Mouse (Mus musculus) forebrain, embryonic 15.5 days (tissue): Measurements from ENCODE around the gene BC048562. TPM values are rescaled to one million over a fixed set of nuclear protein-coding genes. Genes with fewer than 3 reads are reported as not detected.

Source experiments
- ATAC-seq: fragments of 200-750 bp; cut with Nextera tagmentation; replicated peaks from 2 replicates; pipeline ENCODE4 v1.8.0; 2017; ENCODE audit warnings: mild to moderate bottlenecking, moderate TSS enrichment, moderate library complexity
- H3K27ac ChIP-seq: fragments of 300-500 bp; sonication (generic); replicated peaks from 2 replicates; pipeline ENCODE4 v1.5.1; 2015; ENCODE audit warnings: mild to moderate bottlenecking, inconsistent platforms
- H3K27me3 ChIP-seq: fragments of 300-500 bp; sonication (generic); 2 replicates; pipeline ENCODE4 v1.6.1; 2015; ENCODE audit warnings: inconsistent platforms
- H3K36me3 ChIP-seq: fragments of 300-500 bp; sonication (generic); 2 replicates; pipeline ENCODE4 v1.6.1; 2015; ENCODE audit warnings: mild to moderate bottlenecking, inconsistent platforms
- H3K4me1 ChIP-seq: fragments of 300-500 bp; sonication (generic); 2 replicates; pipeline ENCODE4 v1.6.1; 2015; ENCODE audit warnings: inconsistent platforms
- H3K4me2 ChIP-seq: fragments of 300-500 bp; sonication (generic); replicated peaks from 2 replicates; pipeline ENCODE4 v1.6.1; 2015; ENCODE audit warnings: mild to moderate bottlenecking, inconsistent platforms
- H3K4me3 ChIP-seq: fragments of 300-500 bp; sonication (generic); 2 replicates; pipeline ENCODE4 v1.5.1; 2015; ENCODE audit warnings: mild to moderate bottlenecking, inconsistent platforms
- H3K9ac ChIP-seq: fragments of 300-500 bp; sonication (generic); replicated peaks from 2 replicates; pipeline ENCODE4 v1.6.1; 2015; ENCODE audit warnings: mild to moderate bottlenecking, inconsistent platforms
- H3K9me3 ChIP-seq: fragments of 300-500 bp; sonication (generic); 2 replicates; pipeline ENCODE4 v1.6.1; 2016; ENCODE audit warnings: inconsistent platforms
- WGBS: fragments of 180-500 bp; shearing (Covaris S2); methylation state at CpG from one replicate; pipeline ENCODE4 v1.1.7; 2015; ENCODE audit warnings: mixed read lengths; 5-methylcytosine and 5-hydroxymethylcytosine counted together
- polyA plus RNA-seq: library from polyadenylated mRNA; unstranded; fragments of >200 nt; fragmentation: Nextera tagmentation; extraction: Ambion mirVana; gene quantifications from 2 replicates; pipeline ENCODE4 v1.2.1, GENCODE M21; 2015

Gene BC048562
- polyA plus RNA-seq, 1 experiment from 2014 or later: not detected

DNA sequence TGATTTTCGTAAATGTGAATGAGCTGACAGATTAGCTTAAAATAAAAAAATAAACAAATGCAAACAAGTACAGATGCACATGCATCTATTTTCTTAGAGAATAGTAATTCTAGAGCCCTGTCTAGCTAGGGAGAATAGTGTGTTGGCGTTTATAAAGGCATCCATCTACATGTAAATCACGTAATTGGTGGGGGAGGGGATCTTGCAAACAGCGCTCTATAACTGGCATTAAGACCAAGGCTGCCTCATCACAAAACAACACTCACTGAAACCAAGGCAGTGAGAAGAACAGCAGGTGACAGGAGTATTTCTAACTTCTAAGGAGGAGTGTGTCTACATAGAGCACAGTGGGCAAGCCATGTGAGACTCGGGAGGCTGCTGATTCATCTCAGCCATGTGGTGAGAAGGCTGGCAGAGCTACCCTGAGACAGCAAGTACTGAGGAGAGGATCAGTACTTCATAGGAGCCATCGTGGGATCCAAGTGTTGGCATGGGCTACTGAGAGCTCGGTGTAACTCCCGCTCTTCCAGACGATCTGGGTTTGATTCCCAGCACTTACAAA is 24.8 kb upstream of the BC048562 start:
- 65% methylated on average over 9 of the region's 9 CpGs for WGBS
- Histone ChIP-seq H3K27ac (no peak overlapping the region), H3K27me3 (no peaks in the 10 kb centered on the region), H3K4me1 (peaks cover 9% of the 10 kb centered on the region; the same call in 1 of the 2 replicates), H3K9ac (no peak overlapping the region), H3K4me2 (no peak overlapping the region), H3K9me3 (no peaks in the 10 kb centered on the region), H3K4me3 (no peak overlapping the region), H3K36me3 (no peaks in the 10 kb centered on the region)
- no peak for ATAC-seq

DNA sequence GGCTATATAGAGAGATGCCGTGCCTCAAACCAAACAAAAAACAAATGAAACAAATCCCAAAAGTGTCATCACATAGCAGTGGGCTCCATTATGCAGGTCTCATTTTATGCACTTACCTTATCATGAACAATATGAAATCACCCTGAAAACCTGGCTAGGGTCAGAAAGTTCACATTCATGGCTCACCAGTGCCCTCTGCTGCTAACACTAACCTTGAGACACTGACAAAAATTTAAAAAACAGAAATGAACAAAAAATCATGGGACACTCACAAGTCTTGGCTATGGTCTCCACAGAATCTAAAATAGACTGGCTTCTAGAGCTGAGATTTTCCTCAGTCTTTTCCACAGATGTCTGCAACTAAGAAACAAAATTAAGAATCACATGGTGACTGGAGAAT is 24.1 kb upstream of the BC048562 start:
- Histone ChIP-seq H3K9ac (no peak overlapping the region), H3K36me3 (no peaks in the 10 kb centered on the region), H3K9me3 (no peaks in the 10 kb centered on the region), H3K4me1 (peaks cover 9% of the 10 kb centered on the region; the same call in 1 of the 2 replicates), H3K27ac (no peak overlapping the region), H3K4me2 (no peak overlapping the region), H3K4me3 (no peak overlapping the region), H3K27me3 (no peaks in the 10 kb centered on the region)
- WGBS: 75% methylated on average over 1 of the region's 1 CpGs
- no peak for ATAC-seq

- Histone ChIP-seq H3K27me3 (no peaks in the 10 kb centered on the region), H3K36me3 (no peaks in the 10 kb centered on the region), H3K9me3 (no peaks in the 10 kb centered on the region), H3K4me2 (no peak within 1 kb of the TSS), H3K27ac (no peak within 1 kb of the TSS), H3K4me3 (no peak within 1 kb of the TSS), H3K9ac (no peak within 1 kb of the TSS), H3K4me1 (peaks cover 5% of the 10 kb centered on the region; the same call in 1 of the 2 replicates)
- ATAC-seq: no peak
Observed at GRCm38 (mm10) chr9:108428384-108428783, 7.9 kb upstream of the BC048562 start, which contains the start of gene Ccdc36. TSS of gene Ccdc36 (minus strand) at chr9:108428484.

DNA sequence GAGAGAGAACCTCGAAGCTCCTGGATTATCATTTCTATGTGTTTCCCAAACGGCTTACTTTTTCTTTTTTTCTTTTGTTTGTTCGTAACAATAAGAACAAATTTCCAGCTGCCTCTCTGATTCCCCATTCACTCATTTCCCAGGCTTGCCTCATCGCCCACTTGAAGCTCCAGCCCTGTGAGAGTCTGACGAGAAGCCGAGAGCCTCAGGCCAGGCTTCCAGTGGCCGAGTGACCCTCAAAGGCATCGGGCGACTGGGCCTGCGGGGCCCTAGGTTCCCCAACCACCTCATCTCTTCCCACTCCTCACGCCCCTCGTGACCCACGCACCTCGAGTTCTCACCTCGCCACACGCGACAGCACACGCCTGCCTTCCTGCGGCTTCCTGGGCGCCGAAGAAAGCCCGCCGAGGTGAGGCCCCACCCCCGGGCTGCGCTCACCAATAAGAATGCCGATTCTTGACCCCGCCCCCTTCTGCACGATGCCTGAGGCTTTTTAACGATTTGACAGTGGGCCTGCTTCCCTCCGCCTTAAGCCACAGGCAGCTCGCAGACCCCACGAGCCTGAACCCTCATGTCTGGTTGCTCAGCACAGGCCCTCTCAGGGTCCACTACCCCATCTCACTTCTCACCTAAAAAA is 4.7 kb upstream of the BC048562 start:
- Histone ChIP-seq H3K27ac (no peak overlapping the region), H3K9ac (0 out of 2 replicates have a peak overlapping the region, but pooled peaks have one; percentile 6), H3K4me1 (peaks cover 5% of the 10 kb centered on the region; the same call in 1 of the 2 replicates), H3K4me2 (peak overlapping the region; percentile 30), H3K36me3 (no peaks in the 10 kb centered on the region), H3K4me3 (peak overlapping the region; percentile 28), H3K27me3 (no peaks in the 10 kb centered on the region), H3K9me3 (no peaks in the 10 kb centered on the region)
- WGBS: 59% methylated on average over 32 of the region's 32 CpGs
- ATAC-seq: peak; percentile 46; the same call in 1 of the 2 replicates

- whole genome bisulfite sequencing: 68% methylated on average over 6 of the region's 6 CpGs
- Histone ChIP-seq H3K4me2 (no peak overlapping the region), H3K9me3 (no peaks in the 10 kb centered on the region), H3K4me3 (no peak overlapping the region), H3K36me3 (no peaks in the 10 kb centered on the region), H3K27ac (peak overlapping the region; percentile 43; the same call in 1 of the 2 replicates), H3K4me1 (peaks cover 21% of the 10 kb centered on the region), H3K27me3 (no peaks in the 10 kb centered on the region), H3K9ac (no peak overlapping the region)
- ATAC-seq: 0 out of 2 replicates have a peak, but pooled peaks have one; percentile 38
Observed at GRCm38 (mm10) chr9:108439176-108439575, 2.9 kb downstream of the BC048562 start.

- Histone ChIP-seq H3K4me2 (no peak overlapping the region), H3K27ac (peak overlapping the region; percentile 60), H3K9me3 (no peaks in the 10 kb centered on the region), H3K4me1 (peaks cover 21% of the 10 kb centered on the region), H3K27me3 (no peaks in the 10 kb centered on the region), H3K9ac (no peak overlapping the region), H3K4me3 (no peak overlapping the region), H3K36me3 (no peaks in the 10 kb centered on the region)
- no peak for ATAC-seq
- 72% methylated on average over 5 of the region's 5 CpGs for WGBS
Observed at GRCm38 (mm10) chr9:108440485-108440884, 4.2 kb downstream of the BC048562 start.

GRCm38 (mm10) chr9:108441236-108441919 is 5.1 kb downstream of the BC048562 start:
- no peaks in the 10 kb centered on the region for H3K27me3 ChIP-seq
- no peaks in the 10 kb centered on the region for H3K9me3 ChIP-seq
- H3K27ac ChIP-seq: peak overlapping the region; percentile 60
- WGBS: 69% methylated on average over 11 of the region's 11 CpGs
- H3K36me3 ChIP-seq: no peaks in the 10 kb centered on the region
- ATAC-seq: peak; percentile 80
- H3K4me1 ChIP-seq: peaks cover 21% of the 10 kb centered on the region
- H3K4me3 ChIP-seq: no peak overlapping the region
- no peak overlapping the region for H3K4me2 ChIP-seq
- H3K9ac ChIP-seq: no peak overlapping the region

DNA sequence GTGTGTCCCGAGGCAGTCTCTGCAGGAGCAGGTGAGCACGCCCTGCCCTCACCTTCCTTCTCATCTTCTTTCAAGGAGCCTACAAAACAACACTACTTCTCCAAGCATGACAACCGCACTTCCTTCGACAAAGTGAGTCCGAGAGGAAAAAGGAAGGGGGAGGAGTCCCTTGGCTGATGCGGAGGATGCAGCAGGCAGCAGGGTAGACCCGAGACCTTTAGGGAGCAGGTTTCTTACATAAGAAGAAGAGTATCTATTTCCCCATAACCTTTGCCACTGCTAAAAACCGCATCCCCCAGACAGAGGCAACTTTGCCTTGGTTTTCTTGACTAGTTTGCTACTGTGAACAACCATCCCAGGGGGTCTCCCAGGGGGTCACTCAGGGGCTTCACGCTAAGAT is 8.8 kb downstream of the BC048562 start:
- 80% methylated on average over 9 of the region's 9 CpGs for WGBS
- Histone ChIP-seq H3K4me1 (peaks cover 26% of the 10 kb centered on the region), H3K27ac (no peak overlapping the region), H3K4me2 (no peak overlapping the region), H3K9ac (no peak overlapping the region), H3K27me3 (no peaks in the 10 kb centered on the region), H3K9me3 (no peaks in the 10 kb centered on the region), H3K4me3 (no peak overlapping the region), H3K36me3 (peaks cover 11% of the 10 kb centered on the region; the same call in 1 of the 2 replicates)
- no peak for ATAC-seq

GRCm38 (mm10) chr9:108449860-108450259 is 13.6 kb downstream of the BC048562 start:
- Histone ChIP-seq H3K4me3 (peak overlapping the region; percentile 51), H3K4me2 (peak overlapping the region; percentile 72), H3K9ac (peak overlapping the region; percentile 20), H3K4me1 (peaks cover 46% of the 10 kb centered on the region), H3K27me3 (no peaks in the 10 kb centered on the region), H3K36me3 (peaks cover 11% of the 10 kb centered on the region; the same call in 1 of the 2 replicates), H3K27ac (peak overlapping the region; percentile 83), H3K9me3 (no peaks in the 10 kb centered on the region)
- 8% methylated on average over 4 of the region's 4 CpGs for WGBS
- peak; percentile 54 for ATAC-seq

- no peaks in the 10 kb centered on the region for H3K27me3 ChIP-seq
- peak overlapping the region; percentile 72 for H3K4me2 ChIP-seq
- peak overlapping the region; percentile 51 for H3K4me3 ChIP-seq
- ATAC-seq: peak; percentile 34
- peak overlapping the region; percentile 83 for H3K27ac ChIP-seq
- H3K9me3 ChIP-seq: no peaks in the 10 kb centered on the region
- 37% methylated on average over 21 of the region's 21 CpGs for WGBS
- H3K4me1 ChIP-seq: peaks cover 46% of the 10 kb centered on the region
- peaks cover 11% of the 10 kb centered on the region; the same call in 1 of the 2 replicates for H3K36me3 ChIP-seq
- peak overlapping the region; percentile 20; the same call in 1 of the 2 replicates for H3K9ac ChIP-seq
Observed at GRCm38 (mm10) chr9:108450292-108451169, 14.2 kb downstream of the BC048562 start.

DNA sequence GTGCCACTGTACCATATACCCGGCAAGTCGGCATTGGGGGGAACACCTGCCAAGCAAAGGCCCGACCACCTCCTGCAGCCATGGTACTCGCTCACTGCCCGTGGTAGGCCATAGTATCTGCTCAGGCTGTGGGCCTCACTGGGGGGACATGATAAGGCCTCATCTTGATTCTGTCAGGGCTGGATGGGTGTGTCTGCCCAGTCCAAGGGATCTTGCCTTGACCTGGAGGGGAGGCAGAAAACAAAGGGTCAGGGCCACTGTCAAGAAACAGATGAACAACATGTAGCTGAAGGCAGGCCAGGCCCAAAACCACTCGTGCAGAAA is 14.8 kb downstream of the BC048562 start:
- H3K4me1 ChIP-seq: peaks cover 46% of the 10 kb centered on the region
- H3K9ac ChIP-seq: 0 out of 2 replicates have a peak overlapping the region, but pooled peaks have one; percentile 20
- ATAC-seq: no peak
- peaks cover 11% of the 10 kb centered on the region; the same call in 1 of the 2 replicates for H3K36me3 ChIP-seq
- no peaks in the 10 kb centered on the region for H3K27me3 ChIP-seq
- peak overlapping the region; percentile 83 for H3K27ac ChIP-seq
- WGBS: 72% methylated on average over 6 of the region's 6 CpGs
- H3K4me2 ChIP-seq: peak overlapping the region; percentile 72
- no peaks in the 10 kb centered on the region for H3K9me3 ChIP-seq
- H3K4me3 ChIP-seq: peak overlapping the region; percentile 51
